In the genomic region with DNA sequence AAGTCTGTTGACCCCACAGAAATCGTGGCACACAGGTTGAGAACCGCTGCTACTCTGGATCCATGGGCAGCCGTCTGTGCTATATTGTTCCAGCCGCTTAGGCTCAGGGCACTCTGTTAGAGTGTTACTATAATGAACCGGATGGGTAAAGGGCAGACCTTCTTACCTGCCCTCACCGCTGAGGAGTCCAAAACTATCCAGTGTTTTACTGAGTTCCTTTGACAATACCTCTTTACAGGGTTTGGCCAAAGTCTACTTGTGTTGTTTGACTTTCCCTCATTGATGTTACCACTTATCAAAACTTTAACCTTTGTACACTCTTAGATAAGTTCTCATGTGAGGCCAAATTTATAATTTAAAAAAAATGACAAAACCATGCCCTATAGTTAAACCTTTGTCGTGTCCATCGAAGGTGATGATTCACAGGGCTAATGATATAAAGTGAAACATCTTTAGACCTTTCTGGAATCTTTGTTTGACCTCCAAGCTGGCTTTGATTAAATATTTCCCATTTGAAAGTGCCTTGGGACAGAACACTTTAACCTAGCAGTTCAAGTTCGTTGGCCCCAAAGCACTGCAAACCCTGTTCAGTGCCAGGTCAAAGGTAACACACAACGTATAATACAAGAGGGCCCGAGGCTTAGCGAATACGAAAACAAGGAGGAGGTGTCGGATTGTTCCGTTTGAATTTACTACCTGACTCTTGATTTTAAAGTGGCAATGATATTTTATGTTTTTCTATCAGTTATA, we compare ENCODE assay signal across 36 mouse cellular contexts. TPM values are rescaled to one million over a fixed set of nuclear protein-coding genes. Genes with fewer than 3 reads are reported as not detected.
A peak's percentile ranks its signal among the peaks of the same experiment; 100 is the strongest.
DNase-seq lines count a peak whose midpoint lies in the region; ATAC-seq lines count a peak whose summit lies in the region.
"Had no signal": no experiment of that assay in that cellular context is flagged by ENCODE, and none has a peak within 500 bp of the region (broad histone marks: within the 10 kb centered on the region; RNA-seq: fewer than 3 reads in every experiment).

No protein-coding gene starts in this region.

- H3K9ac ChIP-seq in kidney, embryonic 16.5 days (replicated peaks; ENCODE audit: low read length), result no peak overlapping the region
- H3K9ac ChIP-seq in intestine, embryonic 16.5 days (ENCODE audit: low read depth, low read length), result no peak overlapping the region
- H3K9ac ChIP-seq in liver, embryonic 15.5 days, result no peak overlapping the region
- H3K9ac ChIP-seq in neural tube, embryonic 15.5 days (replicated peaks), result no peak overlapping the region
- H3K9ac ChIP-seq: embryonic facial prominence, embryonic 12.5 days; heart, embryonic 15.5 days; lung, embryonic 15.5 days; neural tube, embryonic 12.5 days had no signal

- peaks cover 3% of the 10 kb centered on the region; the same call in 1 of the 2 replicates for H3K4me1 ChIP-seq in kidney, embryonic 16.5 days (ENCODE audit: insufficient read depth, low read length)
- peaks cover 3% of the 10 kb centered on the region; the same call in 1 of the 2 replicates for H3K4me1 ChIP-seq in intestine, embryonic 16.5 days (ENCODE audit: control insufficient read depth, insufficient read depth, low read length)
- 0 out of 2 replicates have a peak, but pooled peaks cover 2% of the 10 kb centered on the region for H3K4me1 ChIP-seq in liver, embryonic 15.5 days (replicated peaks)
- H3K4me1 ChIP-seq in neural tube, embryonic 15.5 days, result no peaks in the 10 kb centered on the region
- H3K4me1 ChIP-seq: embryonic facial prominence, embryonic 12.5 days; heart, embryonic 10.5 days; heart, embryonic 15.5 days; lung, embryonic 15.5 days; neural tube, embryonic 12.5 days had no signal

- DNase-seq in kidney, adult 11 months, result peak; percentile 63
- DNase-seq in kidney, postnatal 14 days, result peak; percentile 37
- no peak for DNase-seq in kidney, adult 18-20 months
- no peak for DNase-seq in layer of hippocampus, adult 18-20 months (ENCODE audit: low spot score in 2 of 2)
- DNase-seq: cerebellum, adult 2 months; embryo, embryonic 11 days; gastrocnemius, postnatal 25 days; heart, adult 11 months; layer of hippocampus, postnatal 36 days; left cerebral cortex, postnatal 4 days; lung, postnatal 36 days; right cerebral cortex, postnatal 4 days; thymus, adult 18-20 months; thymus, postnatal 36 days had no signal

- 79% methylated on average over 15 of the region's 15 CpGs for WGBS in kidney, embryonic 16.5 days
- WGBS in intestine, embryonic 16.5 days, result 69% methylated on average over 15 of the region's 15 CpGs
- WGBS in liver, embryonic 15.5 days (ENCODE audit: insufficient replicate concordance), result 64% methylated on average over 15 of the region's 15 CpGs
- WGBS in neural tube, embryonic 15.5 days, result 90% methylated on average over 15 of the region's 15 CpGs

- ATAC-seq in kidney, embryonic 16.5 days (ENCODE audit: low FRiP score, low TSS enrichment), result no peak
- ATAC-seq in intestine, embryonic 16.5 days, result peak; percentile 87
- peak; percentile 49 for ATAC-seq in liver, embryonic 15.5 days (ENCODE audit: insufficient read depth)
- ATAC-seq in neural tube, embryonic 15.5 days (ENCODE audit: low FRiP score), result no peak
- ATAC-seq: forebrain, embryonic 14.5 days; hindbrain, embryonic 16.5 days; Patski had no signal

- H3K27me3 ChIP-seq in kidney, embryonic 16.5 days (ENCODE audit: insufficient read depth, low read length), result no peaks in the 10 kb centered on the region
- H3K27me3 ChIP-seq in intestine, embryonic 16.5 days (replicated peaks; ENCODE audit: control insufficient read depth, insufficient read depth, low read length), result no peaks in the 10 kb centered on the region
- H3K27me3 ChIP-seq in liver, embryonic 15.5 days, result 0 out of 2 replicates have a peak, but pooled peaks cover 3% of the 10 kb centered on the region
- H3K27me3 ChIP-seq in neural tube, embryonic 15.5 days (replicated peaks), result no peaks in the 10 kb centered on the region
- H3K27me3 ChIP-seq: embryonic facial prominence, embryonic 12.5 days; heart, embryonic 15.5 days; lung, embryonic 15.5 days; neural tube, embryonic 12.5 days had no signal

- H3K27ac ChIP-seq in kidney, embryonic 16.5 days (ENCODE audit: low read length), result no peak overlapping the region
- no peak overlapping the region for H3K27ac ChIP-seq in intestine, embryonic 16.5 days (ENCODE audit: low read length)
- H3K27ac ChIP-seq in liver, embryonic 15.5 days (replicated peaks), result 0 out of 2 replicates have a peak overlapping the region, but pooled peaks have one; percentile 33
- no peak overlapping the region for H3K27ac ChIP-seq in neural tube, embryonic 15.5 days (replicated peaks)
- H3K27ac ChIP-seq: embryonic facial prominence, embryonic 12.5 days; heart, embryonic 10.5 days; heart, embryonic 15.5 days; lung, embryonic 15.5 days; neural tube, embryonic 12.5 days; stomach, postnatal 0 days had no signal

- H3K4me3 ChIP-seq in kidney, embryonic 16.5 days (ENCODE audit: low read length), result no peak overlapping the region
- H3K4me3 ChIP-seq in intestine, embryonic 16.5 days (ENCODE audit: low read length), result no peak overlapping the region
- H3K4me3 ChIP-seq in liver, embryonic 15.5 days (replicated peaks), result no peak overlapping the region
- no peak overlapping the region for H3K4me3 ChIP-seq in neural tube, embryonic 15.5 days (replicated peaks)
- H3K4me3 ChIP-seq: embryonic facial prominence, embryonic 12.5 days; heart, embryonic 10.5 days; heart, embryonic 15.5 days; lung, embryonic 15.5 days; myocyte; neural tube, embryonic 12.5 days had no signal

- H3K4me2 ChIP-seq in kidney, embryonic 16.5 days (replicated peaks; ENCODE audit: low read depth, low read length), result no peak overlapping the region
- H3K4me2 ChIP-seq in intestine, embryonic 16.5 days (ENCODE audit: low read depth, low read length), result no peak overlapping the region
- no peak overlapping the region for H3K4me2 ChIP-seq in liver, embryonic 15.5 days
- no peak overlapping the region for H3K4me2 ChIP-seq in neural tube, embryonic 15.5 days
- H3K4me2 ChIP-seq: embryonic facial prominence, embryonic 12.5 days; heart, embryonic 15.5 days; lung, embryonic 15.5 days; midbrain, embryonic 11.5 days; neural tube, embryonic 12.5 days had no signal

- H3K9me3 ChIP-seq in kidney, embryonic 16.5 days (ENCODE audit: low read length), result no peaks in the 10 kb centered on the region
- H3K9me3 ChIP-seq in intestine, embryonic 16.5 days (ENCODE audit: control insufficient read depth, low read length), result no peaks in the 10 kb centered on the region
- no peaks in the 10 kb centered on the region for H3K9me3 ChIP-seq in liver, embryonic 15.5 days (replicated peaks)
- no peaks in the 10 kb centered on the region for H3K9me3 ChIP-seq in neural tube, embryonic 15.5 days (replicated peaks)
- H3K9me3 ChIP-seq: embryonic facial prominence, embryonic 12.5 days; heart, embryonic 10.5 days; heart, embryonic 15.5 days; lung, embryonic 15.5 days; neural tube, embryonic 12.5 days had no signal

- H3K36me3 ChIP-seq in kidney, embryonic 16.5 days (ENCODE audit: insufficient read depth, low read length), result no peaks in the 10 kb centered on the region
- no peaks in the 10 kb centered on the region for H3K36me3 ChIP-seq in intestine, embryonic 16.5 days (ENCODE audit: control insufficient read depth, insufficient read depth, low read length)
- no peaks in the 10 kb centered on the region for H3K36me3 ChIP-seq in liver, embryonic 15.5 days (replicated peaks)
- H3K36me3 ChIP-seq in neural tube, embryonic 15.5 days, result no peaks in the 10 kb centered on the region
- H3K36me3 ChIP-seq: embryonic facial prominence, embryonic 12.5 days; heart, embryonic 10.5 days; heart, embryonic 15.5 days; lung, embryonic 15.5 days; neural tube, embryonic 12.5 days had no signal

RNA-seq across cellular contexts. Expression of a gene that starts 7.3 kb away (rescaled TPM):
- polyA plus RNA-seq in kidney, embryonic 16.5 days (2015; fragmentation: Nextera tagmentation; extraction: Ambion mirVana), result 12.3 and 15.1 TPM in 2 replicates
- 2.2 and 2.7 TPM in 2 replicates for polyA plus RNA-seq in intestine, embryonic 16.5 days (2015; fragmentation: Nextera tagmentation; extraction: Ambion mirVana)
- 1.1 and 1.7 TPM in 2 replicates for polyA plus RNA-seq in liver, embryonic 15.5 days (2015; fragmentation: Nextera tagmentation; extraction: Ambion mirVana)
- 21.2 and 23.1 TPM in 2 replicates for polyA plus RNA-seq in neural tube, embryonic 15.5 days (2015; fragmentation: Nextera tagmentation; extraction: Ambion mirVana)
- total RNA-seq in layer of hippocampus, adult 18-20 months (2021), result not detected
- total RNA-seq: layer of hippocampus, postnatal 36 days; megakaryocyte, adult 5-6 weeks; MEL had no signal
- polyA plus RNA-seq: spleen, adult 2 months had no signal

RNA-seq across cellular contexts. Expression of a gene that starts 22.1 kb away (rescaled TPM):
- polyA plus RNA-seq in kidney, embryonic 16.5 days (2015; fragmentation: Nextera tagmentation; extraction: Ambion mirVana), result 37.1 and 44.4 TPM in 2 replicates
- 27.1 and 29.4 TPM in 2 replicates for polyA plus RNA-seq in intestine, embryonic 16.5 days (2015; fragmentation: Nextera tagmentation; extraction: Ambion mirVana)
- 19.1 and 26.1 TPM in 2 replicates for polyA plus RNA-seq in liver, embryonic 15.5 days (2015; fragmentation: Nextera tagmentation; extraction: Ambion mirVana)
- polyA plus RNA-seq in neural tube, embryonic 15.5 days (2015; fragmentation: Nextera tagmentation; extraction: Ambion mirVana), result 12.4 and 13.9 TPM in 2 replicates
- 10 to 100 TPM; 13.2 TPM for total RNA-seq in layer of hippocampus, adult 18-20 months (2021)
- total RNA-seq: MEL had no signal

RNA-seq across cellular contexts. Expression of a gene that starts 41.1 kb away (rescaled TPM):
- 0.05 TPM in 1 of 2 replicates, not detected in the other for polyA plus RNA-seq in kidney, embryonic 16.5 days (2015; fragmentation: Nextera tagmentation; extraction: Ambion mirVana)
- not detected in 2 replicates for polyA plus RNA-seq in intestine, embryonic 16.5 days (2015; fragmentation: Nextera tagmentation; extraction: Ambion mirVana)
- 0.02 TPM in 1 of 2 replicates, not detected in the other for polyA plus RNA-seq in liver, embryonic 15.5 days (2015; fragmentation: Nextera tagmentation; extraction: Ambion mirVana)
- not detected in 2 replicates for polyA plus RNA-seq in neural tube, embryonic 15.5 days (2015; fragmentation: Nextera tagmentation; extraction: Ambion mirVana)
- total RNA-seq in layer of hippocampus, adult 18-20 months (2021), result not detected
- total RNA-seq: adrenal gland, postnatal 4 days; gastrocnemius, postnatal 25 days; heart, postnatal 25 days; layer of hippocampus, postnatal 36 days; left cerebral cortex, postnatal 4 days; megakaryocyte, adult 5-6 weeks; MEL; midbrain, postnatal 0 days had no signal
- polyA plus RNA-seq: forebrain, embryonic 14.5 days; intestine, embryonic 14.5 days; lung, embryonic 15.5 days; midbrain, postnatal 0 days; myocyte; Patski; stomach, postnatal 0 days had no signal

Comparison
In these comparisons a context has a peak if more than half of its experiments do, and no peak if none do; other contexts are left out.
1. DNase-seq: peak in kidney, adult 11 months (single experiment) and kidney, postnatal 14 days (single experiment); none in kidney, adult 18-20 months (single experiment) and layer of hippocampus, adult 18-20 months (0 of 2).
2. ATAC-seq: peak in intestine, embryonic 16.5 days (single experiment) and liver, embryonic 15.5 days (single experiment); none in kidney, embryonic 16.5 days (single experiment) and neural tube, embryonic 15.5 days (single experiment).